Mouse (Mus musculus) myocyte (in vitro differentiated cells): ENCODE results near the gene Cenpi. TPM values are rescaled to one million over a fixed set of nuclear protein-coding genes. Genes with fewer than 3 reads are reported as not detected.

Experiments
- H3K27me3 ChIP-seq: one replicate; pipeline ENCODE4 v1.6.1; 2011; ENCODE audit not compliant: control insufficient read depth, insufficient read depth, insufficient read length
- H3K36me3 ChIP-seq: one replicate; pipeline ENCODE4 v1.6.1; 2011; ENCODE audit not compliant: control insufficient read depth, insufficient read depth
- H3K4me2 ChIP-seq: one replicate; pipeline ENCODE4 v1.6.1; 2011; ENCODE audit warnings: low read depth, control low read depth
- H3K4me3 ChIP-seq: one replicate; pipeline ENCODE4 v1.5.1; 2011; ENCODE audit warnings: mild to moderate bottlenecking, control low read depth, moderate library complexity
- H3K79me2 ChIP-seq: one replicate; pipeline ENCODE4 v1.6.1; 2011; ENCODE audit not compliant: control insufficient read depth, insufficient read depth
- H3ac ChIP-seq: one replicate; pipeline ENCODE4 v1.6.1; 2011; ENCODE audit not compliant: control insufficient read depth, insufficient read length
- CEBPB ChIP-seq: IDR thresholded peaks from 2 replicates; pipeline ENCODE4 v1.6.1; 2011; ENCODE audit warnings: mild to moderate bottlenecking, moderate library complexity; ENCODE audit not compliant: poor library complexity, insufficient read depth, severe bottlenecking
- E2F4 ChIP-seq: IDR thresholded peaks from one replicate; pipeline ENCODE4 v1.6.1; 2011; ENCODE audit warnings: mild to moderate bottlenecking, control low read depth, moderate library complexity; ENCODE audit not compliant: insufficient read depth
- MAX ChIP-seq: IDR thresholded peaks from one replicate; pipeline ENCODE4 v1.6.1; 2011; ENCODE audit warnings: low read depth, mild to moderate bottlenecking, control low read depth
- MYOD1 ChIP-seq, 3 experiments: IDR thresholded peaks; one replicate each; pipeline ENCODE4 v1.6.1; 2011; ENCODE audit warnings: control low read depth in 2 of 3, low read depth in 2 of 3, mild to moderate bottlenecking in 2 of 3, moderate library complexity in 1 of 3; ENCODE audit not compliant: insufficient read length in 2 of 3, control insufficient read depth in 1 of 3
- MYOG ChIP-seq, 3 experiments: IDR thresholded peaks; one replicate each; pipeline ENCODE4 v1.6.1; 2011; ENCODE audit warnings: control low read depth in 2 of 3, low read depth in 2 of 3, mild to moderate bottlenecking in 2 of 3; ENCODE audit not compliant: insufficient read length in 2 of 3, control insufficient read depth in 1 of 3, insufficient read depth in 1 of 3
- POLR2A ChIP-seq: IDR thresholded peaks from one replicate; pipeline ENCODE4 v1.6.1; 2011; ENCODE audit warnings: low read depth, mild to moderate bottlenecking, control low read depth, moderate library complexity; ENCODE audit not compliant: insufficient read length
- POLR2AphosphoS2 ChIP-seq: IDR thresholded peaks from one replicate; pipeline ENCODE4 v1.6.1; 2011; ENCODE audit warnings: low read depth, control low read depth; ENCODE audit not compliant: insufficient read length
- REST ChIP-seq: IDR thresholded peaks from one replicate; pipeline ENCODE4 v1.6.1; 2011; ENCODE audit warnings: mild to moderate bottlenecking, control low read depth, moderate library complexity; ENCODE audit not compliant: insufficient read depth, insufficient read length
- SRF ChIP-seq: IDR thresholded peaks from one replicate; pipeline ENCODE4 v1.6.1; 2011; ENCODE audit warnings: low read depth; ENCODE audit not compliant: control insufficient read depth, insufficient read length
- TCF12 ChIP-seq: IDR thresholded peaks from one replicate; pipeline ENCODE4 v1.6.1; 2011; ENCODE audit warnings: mild to moderate bottlenecking, control low read depth; ENCODE audit not compliant: poor library complexity, insufficient read depth, severe bottlenecking
- TCF3 ChIP-seq: IDR thresholded peaks from one replicate; pipeline ENCODE4 v1.6.1; 2011; ENCODE audit warnings: low read depth, control low read depth; ENCODE audit not compliant: insufficient read length
- USF1 ChIP-seq: IDR thresholded peaks from one replicate; pipeline ENCODE4 v1.6.1; 2011; ENCODE audit warnings: low read depth, mild to moderate bottlenecking, control low read depth, moderate library complexity
- polyA plus RNA-seq: library from polyadenylated mRNA; unstranded; fragments of >200 nt; fragmentation: generic; extraction: Trizol; gene quantifications from one replicate; pipeline ENCODE4 v1.2.1, GENCODE M21; 2012; ENCODE audit warnings: missing spikeins

The Cenpi gene
- polyA plus RNA-seq, 1 experiment = 3.5 TPM

- no peak for TF ChIP-seq MYOD1 (IDR thresholded peaks at IDR 0.05; ENCODE audit: control insufficient read depth in 1 of 3, insufficient read length in 2 of 3, low read depth in 2 of 3)
- TF ChIP-seq CEBPB = no peak
- no peak for TF ChIP-seq POLR2AphosphoS2
- TF ChIP-seq MYOG (IDR thresholded peaks at IDR 0.05; ENCODE audit: control insufficient read depth in 1 of 3, insufficient read depth in 1 of 3, insufficient read length in 2 of 3, low read depth in 2 of 3) = no peak
- no peak for TF ChIP-seq SRF
- no peak for TF ChIP-seq USF1
- no peak for TF ChIP-seq TCF3
- no peak for TF ChIP-seq TCF12
- TF ChIP-seq E2F4 = no peak
- TF ChIP-seq POLR2A = no peak
- TF ChIP-seq REST = no peak
- TF ChIP-seq MAX = no peak
- H3K4me2 ChIP-seq = no peak overlapping the region
- no peak overlapping the region for H3K4me3 ChIP-seq
- H3K27me3 ChIP-seq = no peaks in the 10 kb centered on the region
- H3K79me2 ChIP-seq = no peaks in the 10 kb centered on the region
- H3K36me3 ChIP-seq = no peaks in the 10 kb centered on the region
- no peak overlapping the region for H3ac ChIP-seq
These were observed 58.7 kb downstream of the Cenpi start for GRCm38 (mm10) chrX:134366547-134366946.

- TF ChIP-seq USF1 = no peak
- TF ChIP-seq POLR2AphosphoS2 = no peak
- TF ChIP-seq POLR2A = no peak
- TF ChIP-seq E2F4 = no peak
- no peak for TF ChIP-seq CEBPB
- TF ChIP-seq TCF3 = no peak
- TF ChIP-seq MYOD1 (IDR thresholded peaks at IDR 0.05; ENCODE audit: control insufficient read depth in 1 of 3, insufficient read length in 2 of 3, low read depth in 2 of 3) = no peak
- no peak for TF ChIP-seq SRF
- no peak for TF ChIP-seq REST
- no peak for TF ChIP-seq MYOG (IDR thresholded peaks at IDR 0.05; ENCODE audit: control insufficient read depth in 1 of 3, insufficient read depth in 1 of 3, insufficient read length in 2 of 3, low read depth in 2 of 3)
- no peak for TF ChIP-seq MAX
- TF ChIP-seq TCF12 = no peak
These were observed 63.4 kb downstream of the Cenpi start for GRCm38 (mm10) chrX:134371279-134371678.

GRCm38 (mm10) chrX:134374190-134374589, 66.3 kb downstream of the Cenpi start:
- H3K4me3 ChIP-seq = no peak overlapping the region
- TF ChIP-seq E2F4 = no peak

More at GRCm38 (mm10) chrX:134371279-134371678, 63.4 kb downstream of the Cenpi start:
- Histone ChIP-seq H3K27me3 (no peaks in the 10 kb centered on the region), H3K36me3 (no peaks in the 10 kb centered on the region), H3K4me2 (no peak overlapping the region), H3K4me3 (no peak overlapping the region), H3ac (no peak overlapping the region), H3K79me2 (no peaks in the 10 kb centered on the region)

DNA sequence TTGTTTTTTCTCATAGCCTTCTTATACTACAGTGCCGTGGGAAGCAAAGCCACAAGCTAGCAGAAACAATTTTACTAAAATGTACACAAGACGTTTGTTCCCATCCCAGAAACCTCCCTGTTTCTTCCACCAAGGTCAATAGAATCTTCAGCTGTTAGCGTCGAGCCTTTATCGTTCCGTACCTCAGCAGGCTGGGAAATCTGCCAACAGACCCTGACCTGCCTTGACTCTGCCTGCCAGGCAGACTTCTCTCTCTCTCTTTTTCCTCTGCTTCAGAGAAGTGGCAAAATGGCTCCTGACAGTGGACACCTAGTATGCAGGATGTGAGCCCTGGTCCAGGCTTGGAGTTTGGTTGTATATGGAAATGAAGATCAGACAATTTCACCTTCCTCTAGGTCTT, 77.0 kb downstream of the Cenpi start:
- H3K27me3 ChIP-seq = no peaks in the 10 kb centered on the region
- no peak overlapping the region for H3K4me2 ChIP-seq
- H3K79me2 ChIP-seq = no peaks in the 10 kb centered on the region
- TF ChIP-seq TCF3 = no peak
- TF ChIP-seq CEBPB = no peak
- TF ChIP-seq MAX = no peak
- TF ChIP-seq POLR2AphosphoS2 = no peak
- no peak for TF ChIP-seq POLR2A
- H3K36me3 ChIP-seq = no peaks in the 10 kb centered on the region
- no peak overlapping the region for H3K4me3 ChIP-seq
- no peak overlapping the region for H3ac ChIP-seq

More at GRCm38 (mm10) chrX:134374190-134374589, 66.3 kb downstream of the Cenpi start:
- Histone ChIP-seq H3K36me3 (no peaks in the 10 kb centered on the region), H3K79me2 (no peaks in the 10 kb centered on the region), H3K4me2 (no peak overlapping the region), H3K27me3 (no peaks in the 10 kb centered on the region), H3ac (no peak overlapping the region)

GRCm38 (mm10) chrX:134398972-134399371, 91.1 kb downstream of the Cenpi start:
- Histone ChIP-seq H3K79me2 (no peaks in the 10 kb centered on the region), H3ac (no peak overlapping the region), H3K4me2 (no peak overlapping the region), H3K36me3 (no peaks in the 10 kb centered on the region), H3K27me3 (no peaks in the 10 kb centered on the region), H3K4me3 (no peak overlapping the region)
- TF ChIP-seq MYOD1 (IDR thresholded peaks at IDR 0.05; ENCODE audit: control insufficient read depth in 1 of 3, insufficient read length in 2 of 3, low read depth in 2 of 3) (no peak), MYOG (IDR thresholded peaks at IDR 0.05; ENCODE audit: control insufficient read depth in 1 of 3, insufficient read depth in 1 of 3, insufficient read length in 2 of 3, low read depth in 2 of 3) (no peak), POLR2AphosphoS2 (no peak), REST (no peak), TCF12 (no peak), SRF (no peak), MAX (no peak), TCF3 (no peak), E2F4 (no peak), POLR2A (no peak)
